Mouse (Mus musculus) spleen, adult 10 weeks (tissue): ENCODE data around the gene Mien1. TPM values are rescaled to one million over a fixed set of nuclear protein-coding genes. Genes with fewer than 3 reads are reported as not detected.

Source experiments
- polyA plus RNA-seq: library from polyadenylated mRNA; stranded (reverse); fragments of 350-450 nt; fragmentation: Illumina TruSeq; extraction: RNeasy Lipid Tissue Mini Kit (QIAGEN cat#74804); gene quantifications from one replicate; pipeline ENCODE4 v1.2.3, GENCODE M21; 2015; ENCODE audit warnings: low replicate concordance; ENCODE audit not compliant: insufficient read depth

Mien1 gene
- 99.5 TPM for polyA plus RNA-seq

GRCm38 (mm10) chr11:98438331-98439158 is at the start of gene Mien1:
Gene Mien1, minus strand, starts transcription at chr11:98438991.

DNA sequence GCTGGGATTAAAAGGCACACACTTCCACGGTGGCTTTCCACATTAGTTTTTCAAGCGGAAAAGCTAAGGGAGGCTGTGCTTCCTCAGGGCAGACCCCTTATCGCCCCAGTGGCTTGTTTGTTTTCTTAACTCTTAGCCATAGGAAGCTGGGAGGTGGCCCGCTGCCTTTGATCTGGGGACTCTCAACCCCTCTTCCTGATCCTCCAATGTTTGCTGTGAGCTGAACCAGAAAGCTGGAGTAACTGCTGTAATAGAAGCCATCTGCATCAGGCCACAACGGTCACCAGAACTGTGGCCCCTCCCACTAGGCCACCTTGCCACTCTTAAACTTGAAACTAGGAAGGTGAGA is 7.4 kb upstream of the Mien1 start, which contains the start of gene Grb7:
Gene Grb7 (plus strand): TSS at position 182 of the 349 bp plus-strand sequence.

GRCm38 (mm10) chr11:98412273-98412796 is 26.5 kb downstream of the Mien1 start, which contains the start of gene Erbb2:
Gene Erbb2, plus strand, starts transcription at chr11:98412470.

DNA sequence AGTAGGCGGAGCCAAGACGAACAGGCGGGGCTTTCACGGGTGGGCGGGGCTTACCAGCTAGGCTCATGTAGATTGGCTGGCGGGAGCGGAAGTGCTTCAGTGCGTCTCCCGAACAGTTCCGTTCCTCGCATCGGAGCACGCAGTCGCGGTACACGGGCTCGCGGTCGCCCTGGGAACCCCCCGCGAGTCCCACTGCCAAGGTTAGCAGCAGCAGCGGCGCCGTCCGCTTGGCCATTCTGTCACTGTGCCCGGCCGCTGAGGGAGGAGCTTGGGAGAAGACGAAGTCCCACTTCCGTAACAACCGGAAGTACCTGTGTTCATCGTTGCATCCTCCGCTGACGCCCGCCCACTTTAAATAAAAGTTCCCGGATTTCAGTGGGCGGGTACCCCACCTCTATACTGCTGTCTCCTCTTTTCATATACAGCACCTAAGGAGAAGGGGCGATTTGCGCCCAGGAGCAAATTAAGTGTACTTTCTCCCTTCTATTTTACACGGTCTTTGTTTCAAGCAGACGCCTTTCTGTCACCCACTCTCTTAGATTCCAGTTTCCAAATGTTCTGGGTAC is 38.5 kb downstream of the Mien1 start, which contains the start of gene Pgap3:
Gene Pgap3 (minus strand): TSS at position 330 of the 566 bp plus-strand sequence.

Other genes with a start within 250 kb of the Mien1 start
- 63.3 TPM for gene Med1, start 245.7 kb downstream of the Mien1 start, polyA plus RNA-seq
- gene Cdk12, start 235.9 kb downstream of the Mien1 start, polyA plus RNA-seq: 52.9 TPM
- gene Neurod2, start 109.3 kb downstream of the Mien1 start, polyA plus RNA-seq: not detected
- gene Ppp1r1b, start 90.6 kb downstream of the Mien1 start, polyA plus RNA-seq: not detected
- 23.7 TPM for gene Stard3, start 80.6 kb downstream of the Mien1 start, polyA plus RNA-seq
- not detected for gene Tcap, start 55.2 kb downstream of the Mien1 start, polyA plus RNA-seq
- gene Pnmt, start 52.5 kb downstream of the Mien1 start, polyA plus RNA-seq: not detected
- gene Pgap3, start 38.5 kb downstream of the Mien1 start, polyA plus RNA-seq: 3.6 TPM
- gene Erbb2, start 26.5 kb downstream of the Mien1 start, polyA plus RNA-seq: 1.2 TPM
- 0.41 TPM for gene Grb7, start 7.4 kb upstream of the Mien1 start, polyA plus RNA-seq
- 218 TPM for gene Ikzf3, start 107.0 kb upstream of the Mien1 start, polyA plus RNA-seq
- 6.1 TPM for gene Zpbp2, start 112.1 kb upstream of the Mien1 start, polyA plus RNA-seq
- gene Ormdl3, start 148.4 kb upstream of the Mien1 start, polyA plus RNA-seq: 16.2 TPM
- not detected for gene Lrrc3c, start 159.3 kb upstream of the Mien1 start, polyA plus RNA-seq
- gene Gm12355, start 186.7 kb upstream of the Mien1 start, polyA plus RNA-seq: 0.23 TPM
- gene Gsdma3, start 187.4 kb upstream of the Mien1 start, polyA plus RNA-seq: not detected
- gene Gsdma2, start 207.8 kb upstream of the Mien1 start, polyA plus RNA-seq: not detected
- not detected for gene Gsdma, start 225.4 kb upstream of the Mien1 start, polyA plus RNA-seq
- 32.9 TPM for gene Psmd3, start 243.6 kb upstream of the Mien1 start, polyA plus RNA-seq